Mouse (Mus musculus) heart, adult 2 months (tissue): Measurements from ENCODE around the gene Wipf1. TPM values are rescaled to one million over a fixed set of nuclear protein-coding genes. Genes with fewer than 3 reads are reported as not detected.
A peak's percentile ranks its signal among the peaks of the same experiment; 100 is the strongest.

Source experiments
- DNase-seq, 2 experiments: peaks; one replicate each; pipeline ENCODE4 v3.0.0; 2021
- H3K27ac ChIP-seq: fragments of 200-600 bp; 2 replicates; pipeline ENCODE4 v1.8.1; 2022
- H3K27me3 ChIP-seq: fragments of 200-500 bp; 2 replicates; pipeline ENCODE4 v1.6.1; 2012; ENCODE audit warnings: mild to moderate bottlenecking, low read length, inconsistent platforms, mixed read lengths; ENCODE audit not compliant: control insufficient read depth, insufficient read depth
- H3K36me3 ChIP-seq: fragments of 200-500 bp; 2 replicates; pipeline ENCODE4 v1.6.1; 2012; ENCODE audit warnings: low read length, inconsistent platforms; ENCODE audit not compliant: control insufficient read depth, insufficient read depth
- H3K4me1 ChIP-seq: fragments of 200-500 bp; 2 replicates; pipeline ENCODE4 v1.6.1; 2011; ENCODE audit warnings: low read length; ENCODE audit not compliant: control insufficient read depth, insufficient read depth
- H3K4me3 ChIP-seq: fragments of 200-600 bp; 2 replicates; pipeline ENCODE4 v1.8.1; 2022
- H3K79me2 ChIP-seq: fragments of 200-500 bp; replicated peaks from 2 replicates; pipeline ENCODE4 v1.6.1; 2012; ENCODE audit warnings: mild to moderate bottlenecking, inconsistent platforms, low read length, moderate library complexity, mixed read lengths; ENCODE audit not compliant: control insufficient read depth, insufficient read depth
- H3K9ac ChIP-seq: fragments of 200-500 bp; 2 replicates; pipeline ENCODE4 v1.6.1; 2012; ENCODE audit warnings: low read depth, mild to moderate bottlenecking, control low read depth, inconsistent platforms, low read length, mixed read lengths
- CTCF ChIP-seq: fragments of 200-600 bp; IDR thresholded peaks from 2 replicates; pipeline ENCODE4 v1.8.1; 2022; ENCODE audit warnings: antibody characterized with exemption, mild to moderate bottlenecking, moderate library complexity
- EP300 ChIP-seq: fragments of 200-500 bp; IDR thresholded peaks from 2 replicates; pipeline ENCODE4 v1.6.1; 2011; ENCODE audit warnings: low read depth, low read length, control low read depth; ENCODE audit not compliant: insufficient read depth
- POLR2A ChIP-seq: fragments of 200-500 bp; IDR thresholded peaks from 2 replicates; pipeline ENCODE4 v1.6.1; 2011; ENCODE audit warnings: mild to moderate bottlenecking, low read depth, low read length, control low read depth; ENCODE audit not compliant: insufficient read depth
- WGBS: fragments of 180-500 bp; shearing (Covaris S2); methylation state at CpG from one replicate; pipeline ENCODE4 v1.1.7; 2018; 5-methylcytosine and 5-hydroxymethylcytosine counted together
- intact Hi-C: fragments of 180-260 bp; cut with DNase I; formaldehyde crosslinking; loops from one replicate; pipeline ENCODE4 v1.15.1; 2025
- polyA plus RNA-seq: library from polyadenylated mRNA; depleted of rRNA; stranded (reverse); fragments of >200 nt; gene quantifications from 2 replicates; pipeline ENCODE4 v1.2.3, GENCODE M21; 2012
- total RNA-seq, 2 experiments: library from RNA; stranded (reverse); gene quantifications; 2 replicates each; pipeline ENCODE4 v1.2.3; 2021

Wipf1 gene
- total and polyA plus RNA-seq, 3 experiments, result 6.6 to 17.0 (median 12.9) TPM

GRCm38 (mm10) chr2:73469552-73469951 is 60.0 kb downstream of the Wipf1 start:
- Histone ChIP-seq H3K27ac (peak overlapping the region; percentile 72), H3K4me1 (peaks cover 26% of the 10 kb centered on the region), H3K79me2 (no peaks in the 10 kb centered on the region; the same call in 1 of the 2 replicates), H3K9ac (no peak overlapping the region), H3K36me3 (peaks cover 2% of the 10 kb centered on the region; the same call in 1 of the 2 replicates), H3K4me3 (no peak overlapping the region), H3K27me3 (no peaks in the 10 kb centered on the region)
- 42% methylated on average over 6 of the region's 6 CpGs for WGBS
- DNase-seq, result no peak
- intact Hi-C loops, result loop anchor here (2.0 kb wide), 1 partner anchor 21 kb away; no protein-coding TSS in a partner anchor
- TF ChIP-seq EP300, result no peak
- no peak for TF ChIP-seq POLR2A
- no peak for TF ChIP-seq CTCF

DNA sequence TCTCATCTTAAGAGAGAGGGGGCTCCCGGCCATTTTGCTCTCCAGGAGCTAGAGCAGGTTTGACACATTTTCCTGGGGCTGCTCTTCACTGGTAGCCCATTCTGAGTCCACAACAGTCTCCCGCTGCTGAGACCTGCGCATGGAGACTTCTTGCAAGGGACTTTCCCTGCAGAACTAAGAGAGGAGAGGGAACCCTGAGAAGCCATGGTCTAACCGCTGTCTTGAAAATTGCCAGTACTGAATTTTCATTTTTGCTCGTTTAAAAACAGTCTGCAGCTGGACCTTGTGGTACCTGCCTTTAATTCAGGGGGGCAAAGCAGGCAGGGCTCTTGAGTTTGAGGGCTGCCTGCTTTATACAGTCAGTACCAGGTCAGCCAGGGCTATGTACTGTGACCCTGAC is 60.5 kb downstream of the Wipf1 start:
- Histone ChIP-seq H3K27ac (peak overlapping the region; percentile 72), H3K36me3 (peaks cover 2% of the 10 kb centered on the region; the same call in 1 of the 2 replicates), H3K27me3 (no peaks in the 10 kb centered on the region), H3K79me2 (no peaks in the 10 kb centered on the region; the same call in 1 of the 2 replicates), H3K4me3 (no peak overlapping the region), H3K4me1 (peaks cover 26% of the 10 kb centered on the region), H3K9ac (no peak overlapping the region)
- 76% methylated on average over 5 of the region's 5 CpGs for WGBS
- TF ChIP-seq POLR2A (no peak), EP300 (no peak), CTCF (no peak)
- intact Hi-C loops, result loop anchor here (2.0 kb wide), 1 partner anchor 22 kb away; no protein-coding TSS in a partner anchor
- no peak for DNase-seq

GRCm38 (mm10) chr2:73467071-73467851 is 62.3 kb downstream of the Wipf1 start:
- H3K4me1 ChIP-seq, result peaks cover 37% of the 10 kb centered on the region
- intact Hi-C loops, result no loop called here
- 55% methylated on average over 7 of the region's 7 CpGs for WGBS
- no peak for DNase-seq
- no peak overlapping the region for H3K4me3 ChIP-seq
- TF ChIP-seq EP300, result no peak
- TF ChIP-seq CTCF, result no peak
- TF ChIP-seq POLR2A, result no peak
- H3K27ac ChIP-seq, result no peak overlapping the region
- peaks cover 2% of the 10 kb centered on the region; the same call in 1 of the 2 replicates for H3K36me3 ChIP-seq
- H3K9ac ChIP-seq, result no peak overlapping the region
- H3K79me2 ChIP-seq, result no peaks in the 10 kb centered on the region; the same call in 1 of the 2 replicates
- no peaks in the 10 kb centered on the region for H3K27me3 ChIP-seq

- H3K9ac ChIP-seq, result no peak overlapping the region
- H3K36me3 ChIP-seq, result peaks cover 2% of the 10 kb centered on the region; the same call in 1 of the 2 replicates
- no peak for DNase-seq
- H3K79me2 ChIP-seq, result no peaks in the 10 kb centered on the region; the same call in 1 of the 2 replicates
- H3K27ac ChIP-seq, result no peak overlapping the region
- H3K27me3 ChIP-seq, result no peaks in the 10 kb centered on the region
- H3K4me1 ChIP-seq, result peaks cover 39% of the 10 kb centered on the region
- TF ChIP-seq EP300 (no peak), CTCF (no peak), POLR2A (no peak)
- intact Hi-C loops, result no loop called here
- H3K4me3 ChIP-seq, result no peak overlapping the region
- 95% methylated on average over 10 of the region's 10 CpGs for WGBS
Observed at GRCm38 (mm10) chr2:73466481-73466880, 63.1 kb downstream of the Wipf1 start.

- no peaks in the 10 kb centered on the region; the same call in 1 of the 2 replicates for H3K79me2 ChIP-seq
- peaks cover 26% of the 10 kb centered on the region for H3K4me1 ChIP-seq
- peak; percentile 55 to 57 for DNase-seq
- TF ChIP-seq CTCF (no peak), POLR2A (peak; percentile 44; the same call in 1 of the 2 replicates), EP300 (0 out of 2 replicates have a peak, but pooled peaks have one; percentile 22)
- no peaks in the 10 kb centered on the region for H3K27me3 ChIP-seq
- H3K27ac ChIP-seq, result peak overlapping the region; percentile 58
- no peak overlapping the region for H3K4me3 ChIP-seq
- intact Hi-C loops, result no loop called here
- H3K9ac ChIP-seq, result no peak overlapping the region
- 18% methylated on average over 7 of the region's 7 CpGs for WGBS
- H3K36me3 ChIP-seq, result no peaks in the 10 kb centered on the region; the same call in 1 of the 2 replicates
Observed at GRCm38 (mm10) chr2:73463431-73464194, 65.9 kb downstream of the Wipf1 start.
